Mouse (Mus musculus) liver, embryonic 11.5 days (tissue): ENCODE results near the gene Mapk3. TPM values are rescaled to one million over a fixed set of nuclear protein-coding genes. Genes with fewer than 3 reads are reported as not detected.

ENCODE experiments used
- ATAC-seq: fragments of 200-750 bp; cut with Nextera tagmentation; replicated peaks from 2 replicates; pipeline ENCODE4 v1.8.0; 2017; ENCODE audit warnings: moderate number of reproducible peaks, mild to moderate bottlenecking, moderate TSS enrichment, moderate library complexity; ENCODE audit not compliant: low FRiP score
- DNase-seq: peaks from one replicate; pipeline ENCODE4 v3.0.0-alpha.2; 2017; ENCODE audit warnings: low spot score
- H3K27ac ChIP-seq: fragments of 300-500 bp; sonication (generic); 2 replicates; pipeline ENCODE4 v1.5.1; 2014; ENCODE audit warnings: mild to moderate bottlenecking, low read depth, low read length, control low read depth
- H3K27me3 ChIP-seq: fragments of 300-500 bp; sonication (generic); replicated peaks from 2 replicates; pipeline ENCODE4 v1.6.1; 2014; ENCODE audit warnings: low read length, mixed read lengths; ENCODE audit not compliant: control insufficient read depth, insufficient read depth
- H3K36me3 ChIP-seq: fragments of 300-500 bp; sonication (generic); 2 replicates; pipeline ENCODE4 v1.6.1; 2014; ENCODE audit warnings: mild to moderate bottlenecking, low read length, moderate library complexity, mixed read lengths; ENCODE audit not compliant: control insufficient read depth, insufficient read depth
- H3K4me1 ChIP-seq: fragments of 300-500 bp; sonication (generic); replicated peaks from 2 replicates; pipeline ENCODE4 v1.6.1; 2014; ENCODE audit warnings: low read length, mixed read lengths; ENCODE audit not compliant: control insufficient read depth, insufficient read depth
- H3K4me2 ChIP-seq: fragments of 300-500 bp; sonication (generic); 2 replicates; pipeline ENCODE4 v1.6.1; 2014; ENCODE audit warnings: mild to moderate bottlenecking, control low read depth, moderate library complexity
- H3K4me3 ChIP-seq: fragments of 300-500 bp; sonication (generic); 2 replicates; pipeline ENCODE4 v1.5.1; 2014; ENCODE audit warnings: low read depth, low read length, control low read depth
- H3K9ac ChIP-seq: fragments of 300-500 bp; sonication (generic); 2 replicates; pipeline ENCODE4 v1.6.1; 2014; ENCODE audit warnings: low read depth, low read length, control low read depth
- H3K9me3 ChIP-seq: fragments of 300-500 bp; sonication (generic); 2 replicates; pipeline ENCODE4 v1.6.1; 2016; ENCODE audit warnings: low read length, inconsistent platforms, mixed read lengths; ENCODE audit not compliant: control insufficient read depth
- whole genome bisulfite sequencing: fragments of 180-500 bp; shearing (Covaris S2); extraction: QIAGEN DNeasy Blood & Tissue Kit; methylation state at CpG from one replicate; pipeline ENCODE4 v1.1.7; 2014; 5-methylcytosine and 5-hydroxymethylcytosine counted together
- polyA plus RNA-seq: library from polyadenylated mRNA; unstranded; fragments of >200 nt; fragmentation: Nextera tagmentation; extraction: Ambion mirVana; gene quantifications from 2 replicates; pipeline ENCODE4 v1.2.1, GENCODE M21; 2014

Gene Mapk3
- polyA plus RNA-seq, 1 experiment from 2014 or later, result 39.3 TPM

- Histone ChIP-seq H3K27me3 (no peaks in the 10 kb centered on the region), H3K9me3 (no peaks in the 10 kb centered on the region), H3K36me3 (0 out of 2 replicates have a peak, but pooled peaks cover 2% of the 10 kb centered on the region), H3K9ac (peak overlapping the region; percentile 78), H3K27ac (peak overlapping the region; percentile 77), H3K4me1 (peaks cover 22% of the 10 kb centered on the region), H3K4me3 (peak overlapping the region; percentile 72), H3K4me2 (peak overlapping the region; percentile 96)
- DNase-seq (peak; percentile 81), ATAC-seq (peak; percentile 89)
- 2% methylated on average over 41 of the region's 43 CpGs for WGBS
Observed at GRCm38 (mm10) chr7:126808703-126809455, 49.5 kb downstream of the Mapk3 start.

GRCm38 (mm10) chr7:126809723-126810369, 50.4 kb downstream of the Mapk3 start:
- WGBS, result 41% methylated on average over 5 of the region's 5 CpGs
- peak overlapping the region; percentile 72; the same call in 1 of the 2 replicates for H3K4me3 ChIP-seq
- peak overlapping the region; percentile 96 for H3K4me2 ChIP-seq
- no peaks in the 10 kb centered on the region for H3K9me3 ChIP-seq
- no peaks in the 10 kb centered on the region for H3K27me3 ChIP-seq
- 0 out of 2 replicates have a peak, but pooled peaks have one; percentile 11 for ATAC-seq
- no peak for DNase-seq
- peak overlapping the region; percentile 77; the same call in 1 of the 2 replicates for H3K27ac ChIP-seq
- H3K9ac ChIP-seq, result peak overlapping the region; percentile 78
- 0 out of 2 replicates have a peak, but pooled peaks cover 2% of the 10 kb centered on the region for H3K36me3 ChIP-seq
- H3K4me1 ChIP-seq, result peaks cover 22% of the 10 kb centered on the region

Other genes starting within 250 kb of the Mapk3 start
- 195 and 201 TPM in 2 replicates for gene Eif3c, start 193.2 kb upstream of the Mapk3 start, polyA plus RNA-seq
- gene Apobr, start 174.7 kb upstream of the Mapk3 start, polyA plus RNA-seq, result 0.68 and 1.4 TPM in 2 replicates
- 19.7 and 25.2 TPM in 2 replicates for gene Cln3, start 173.8 kb upstream of the Mapk3 start, polyA plus RNA-seq
- not detected in 2 replicates for gene Il27, start 164.7 kb upstream of the Mapk3 start, polyA plus RNA-seq
- gene Nupr1, start 128.7 kb upstream of the Mapk3 start, polyA plus RNA-seq, result 4.3 and 7.1 TPM in 2 replicates
- gene Sgf29, start 110.3 kb upstream of the Mapk3 start, polyA plus RNA-seq, result 53.7 and 64.5 TPM in 2 replicates
- 0.14 and 0.44 TPM in 2 replicates for gene Sult1a1, start 83.2 kb upstream of the Mapk3 start, polyA plus RNA-seq
- gene Bola2, start 64.2 kb upstream of the Mapk3 start, polyA plus RNA-seq, result 210 and 217 TPM in 2 replicates
- 6.6 and 7.7 TPM in 2 replicates for gene Slx1b, start 63.8 kb upstream of the Mapk3 start, polyA plus RNA-seq
- gene Coro1a, start 51.8 kb upstream of the Mapk3 start, polyA plus RNA-seq, result 94.0 and 94.9 TPM in 2 replicates
- 0.87 and 0.96 TPM in 2 replicates for gene Gdpd3, start 6.7 kb downstream of the Mapk3 start, polyA plus RNA-seq
- 49.1 and 52.2 TPM in 2 replicates for gene Ypel3, start 17.4 kb downstream of the Mapk3 start, polyA plus RNA-seq
- 0.22 and 0.55 TPM in 2 replicates for gene Tbx6, start 21.9 kb downstream of the Mapk3 start, polyA plus RNA-seq
- 266 and 269 TPM in 2 replicates for gene Ppp4c, start 32.9 kb downstream of the Mapk3 start, polyA plus RNA-seq
- 0.21 TPM in 1 of 2 replicates, not detected in the other for gene Fam57b, start 38.1 kb downstream of the Mapk3 start, polyA plus RNA-seq
- not detected in 2 replicates for gene 4930451I11Rik, start 72.0 kb downstream of the Mapk3 start, polyA plus RNA-seq
- 0.52 and 1.6 TPM in 2 replicates for gene Doc2a, start 87.8 kb downstream of the Mapk3 start, polyA plus RNA-seq
- gene Hirip3, start 102.4 kb downstream of the Mapk3 start, polyA plus RNA-seq, result 17.3 and 24.6 TPM in 2 replicates
- gene Ino80e, start 102.8 kb downstream of the Mapk3 start, polyA plus RNA-seq, result 124 and 130 TPM in 2 replicates
- 23.0 and 24.0 TPM in 2 replicates for gene Taok2, start 125.1 kb downstream of the Mapk3 start, polyA plus RNA-seq
- gene Tmem219, start 163.3 kb downstream of the Mapk3 start, polyA plus RNA-seq, result 23.2 and 23.9 TPM in 2 replicates
- gene Kctd13, start 169.3 kb downstream of the Mapk3 start, polyA plus RNA-seq, result 15.7 and 16.5 TPM in 2 replicates
- gene Asphd1, start 190.0 kb downstream of the Mapk3 start, polyA plus RNA-seq, result not detected in 2 replicates
- 0.27 TPM in 2 replicates for gene Sez6l2, start 191.0 kb downstream of the Mapk3 start, polyA plus RNA-seq
- 72.2 and 74.4 TPM in 2 replicates for gene Cdipt, start 216.3 kb downstream of the Mapk3 start, polyA plus RNA-seq
- 0.67 and 1.0 TPM in 2 replicates for gene Cdiptos, start 216.5 kb downstream of the Mapk3 start, polyA plus RNA-seq